Mouse (Mus musculus) forebrain, postnatal 0 days (tissue): ENCODE measurements around the gene As3mt. TPM values are rescaled to one million over a fixed set of nuclear protein-coding genes. Genes with fewer than 3 reads are reported as not detected.

Source experiments
- ATAC-seq: fragments of 200-750 bp; cut with Nextera tagmentation; 2 replicates; pipeline ENCODE4 v1.8.0; 2017; ENCODE audit warnings: mild to moderate bottlenecking, moderate library complexity
- DNase-seq: peaks from one replicate; pipeline ENCODE4 v3.0.0-alpha.2; 2015
- H3K27ac ChIP-seq: fragments of 300-500 bp; sonication (generic); 2 replicates; pipeline ENCODE4 v1.5.1; 2014; ENCODE audit warnings: low read depth, mild to moderate bottlenecking, antibody characterized with exemption, low read length, moderate library complexity, mixed read lengths
- H3K27me3 ChIP-seq: fragments of 300-500 bp; sonication (generic); 2 replicates; pipeline ENCODE4 v1.6.1; 2014; ENCODE audit warnings: mild to moderate bottlenecking, low read length, mixed read lengths; ENCODE audit not compliant: insufficient read depth
- H3K36me3 ChIP-seq: fragments of 300-500 bp; sonication (generic); 2 replicates; pipeline ENCODE4 v1.6.1; 2014; ENCODE audit warnings: mild to moderate bottlenecking, moderate library complexity; ENCODE audit not compliant: insufficient read depth
- H3K4me1 ChIP-seq: fragments of 300-500 bp; sonication (generic); 2 replicates; pipeline ENCODE4 v1.6.1; 2014; ENCODE audit warnings: antibody characterized with exemption; ENCODE audit not compliant: insufficient read depth
- H3K4me2 ChIP-seq: fragments of 300-500 bp; sonication (generic); 2 replicates; pipeline ENCODE4 v1.6.1; 2014; ENCODE audit warnings: low read depth, mild to moderate bottlenecking, moderate library complexity
- H3K4me3 ChIP-seq: fragments of 300-500 bp; sonication (generic); 2 replicates; pipeline ENCODE4 v1.5.1; 2014; ENCODE audit warnings: low read depth, low read length, mixed read lengths
- H3K9ac ChIP-seq: fragments of 300-500 bp; sonication (generic); 2 replicates; pipeline ENCODE4 v1.6.1; 2014; ENCODE audit warnings: mild to moderate bottlenecking
- H3K9me3 ChIP-seq: fragments of 300-500 bp; sonication (generic); 2 replicates; pipeline ENCODE4 v1.6.1; 2016; ENCODE audit warnings: low read length
- CTCF ChIP-seq: sonication (generic); IDR thresholded peaks from 2 replicates; pipeline ENCODE4 v1.5.1; 2016; ENCODE audit warnings: antibody characterized with exemption, control low read depth, low read depth
- WGBS: fragments of 180-500 bp; shearing (Covaris S2); extraction: QIAGEN DNeasy Blood & Tissue Kit; methylation state at CpG from one replicate; pipeline ENCODE4 v1.1.7; 2014; 5-methylcytosine and 5-hydroxymethylcytosine counted together
- polyA plus RNA-seq: library from polyadenylated mRNA; unstranded; fragments of >200 nt; fragmentation: Nextera tagmentation; extraction: Ambion mirVana; gene quantifications from 2 replicates; pipeline ENCODE4 v1.2.1, GENCODE M21; 2015
- total RNA-seq: library from RNA; depleted of rRNA; stranded (reverse); fragments of >200 nt; gene quantifications from 2 replicates; pipeline ENCODE4 v1.2.3, GENCODE M21; 2014

As3mt gene
- total and polyA plus RNA-seq, 2 experiments from 2014 or later = 17.4 to 18.4 TPM

DNA sequence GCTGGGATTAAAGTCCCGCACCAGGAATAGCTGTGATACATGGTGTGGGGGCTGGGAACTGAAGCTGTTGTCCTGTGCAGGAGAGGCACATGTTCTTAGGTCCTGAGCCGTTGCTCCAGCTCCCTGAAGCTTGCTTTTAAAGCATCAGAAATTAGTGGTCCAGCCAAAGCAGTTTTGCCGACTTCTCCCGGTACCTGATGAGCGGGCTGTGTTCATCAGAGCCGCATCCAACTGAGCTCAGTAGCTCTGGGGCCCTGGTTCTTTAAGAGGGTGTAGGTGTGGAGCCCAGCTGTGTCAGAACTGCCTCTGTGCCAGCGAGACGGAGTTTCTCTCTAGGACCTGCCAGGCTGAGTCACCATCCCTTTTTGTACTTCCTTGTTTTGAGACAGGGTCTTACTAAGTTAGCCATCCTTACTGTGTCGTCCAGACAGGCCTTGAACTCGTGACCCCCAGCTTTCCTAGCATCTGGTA lies 8.2 kb upstream of the As3mt start:
- WGBS = 83% methylated on average over 10 of the region's 10 CpGs
- Histone ChIP-seq H3K4me1 (no peaks in the 10 kb centered on the region), H3K9me3 (no peaks in the 10 kb centered on the region), H3K4me3 (no peak overlapping the region), H3K9ac (no peak overlapping the region), H3K27me3 (no peaks in the 10 kb centered on the region), H3K27ac (no peak overlapping the region), H3K4me2 (no peak overlapping the region), H3K36me3 (peaks cover 12% of the 10 kb centered on the region)
- ATAC-seq = no peak
- DNase-seq = no peak
- no peak for TF ChIP-seq CTCF

DNA sequence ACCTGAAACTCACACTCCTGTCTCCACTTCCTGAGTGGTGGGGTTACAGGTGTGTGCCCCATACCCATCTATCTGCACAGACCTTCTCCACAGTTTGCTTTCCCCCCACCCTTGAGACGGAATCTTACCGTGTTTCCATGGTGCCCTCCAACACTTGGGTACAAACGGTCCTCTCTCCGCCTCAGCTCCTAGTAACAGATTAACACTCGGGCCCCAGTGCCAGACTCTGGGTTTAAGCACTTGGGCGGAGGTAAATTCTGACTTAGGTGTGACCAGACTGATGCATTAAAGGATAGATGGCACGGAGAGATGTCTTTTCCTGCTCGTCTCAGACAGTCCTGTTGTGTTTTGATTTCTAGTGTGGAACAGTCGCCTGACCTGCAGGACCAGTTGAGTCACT lies 6.1 kb upstream of the As3mt start:
- ATAC-seq (no peak), DNase-seq (no peak)
- Histone ChIP-seq H3K27me3 (no peaks in the 10 kb centered on the region), H3K4me1 (no peaks in the 10 kb centered on the region), H3K36me3 (peaks cover 11% of the 10 kb centered on the region), H3K9me3 (no peaks in the 10 kb centered on the region), H3K27ac (no peak overlapping the region), H3K9ac (no peak overlapping the region), H3K4me2 (no peak overlapping the region), H3K4me3 (no peak overlapping the region)
- no peak for TF ChIP-seq CTCF
- 92% methylated on average over 9 of the region's 9 CpGs for WGBS

DNA sequence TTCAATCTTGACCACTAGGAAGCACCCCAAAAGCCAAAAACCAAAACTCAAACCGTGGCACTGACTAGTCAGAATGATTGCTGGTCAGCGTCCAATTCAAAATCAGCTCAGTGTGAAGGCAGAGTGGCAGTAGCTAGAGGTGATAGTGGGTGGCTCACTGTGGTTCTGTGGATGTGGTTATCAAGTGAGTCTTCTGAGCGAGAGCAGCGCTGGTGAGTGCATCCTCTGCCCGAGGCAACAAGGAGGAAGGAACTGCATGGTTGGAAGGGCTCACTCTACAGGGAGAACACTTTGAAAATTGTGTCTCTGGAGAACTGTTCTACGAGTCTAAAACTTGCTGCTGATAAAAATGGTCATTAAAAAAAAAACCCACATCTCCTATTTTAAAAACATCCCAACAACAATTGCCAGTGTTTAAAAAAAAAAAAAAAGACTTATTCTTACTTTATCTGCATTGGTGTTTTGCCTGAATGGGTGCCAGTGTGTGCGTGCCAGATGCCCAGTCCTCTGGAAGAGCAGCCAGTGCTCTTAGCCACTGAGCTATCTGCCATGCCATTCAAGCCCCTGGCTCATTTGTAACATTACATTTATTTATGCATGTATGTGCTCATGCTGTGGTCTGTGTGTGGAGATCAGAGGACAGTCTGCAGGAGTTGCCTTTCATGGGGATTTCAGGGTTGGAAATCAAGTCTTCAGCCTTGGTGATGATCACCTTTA lies 1.3 kb upstream of the As3mt start:
- Histone ChIP-seq H3K9ac (no peak overlapping the region), H3K27ac (no peak overlapping the region), H3K36me3 (peaks cover 6% of the 10 kb centered on the region; the same call in 1 of the 2 replicates), H3K9me3 (no peaks in the 10 kb centered on the region), H3K27me3 (no peaks in the 10 kb centered on the region), H3K4me2 (no peak overlapping the region), H3K4me1 (no peaks in the 10 kb centered on the region), H3K4me3 (no peak overlapping the region)
- no peak for ATAC-seq
- no peak for TF ChIP-seq CTCF
- 67% methylated on average over 7 of the region's 7 CpGs for WGBS
- no peak for DNase-seq

DNA sequence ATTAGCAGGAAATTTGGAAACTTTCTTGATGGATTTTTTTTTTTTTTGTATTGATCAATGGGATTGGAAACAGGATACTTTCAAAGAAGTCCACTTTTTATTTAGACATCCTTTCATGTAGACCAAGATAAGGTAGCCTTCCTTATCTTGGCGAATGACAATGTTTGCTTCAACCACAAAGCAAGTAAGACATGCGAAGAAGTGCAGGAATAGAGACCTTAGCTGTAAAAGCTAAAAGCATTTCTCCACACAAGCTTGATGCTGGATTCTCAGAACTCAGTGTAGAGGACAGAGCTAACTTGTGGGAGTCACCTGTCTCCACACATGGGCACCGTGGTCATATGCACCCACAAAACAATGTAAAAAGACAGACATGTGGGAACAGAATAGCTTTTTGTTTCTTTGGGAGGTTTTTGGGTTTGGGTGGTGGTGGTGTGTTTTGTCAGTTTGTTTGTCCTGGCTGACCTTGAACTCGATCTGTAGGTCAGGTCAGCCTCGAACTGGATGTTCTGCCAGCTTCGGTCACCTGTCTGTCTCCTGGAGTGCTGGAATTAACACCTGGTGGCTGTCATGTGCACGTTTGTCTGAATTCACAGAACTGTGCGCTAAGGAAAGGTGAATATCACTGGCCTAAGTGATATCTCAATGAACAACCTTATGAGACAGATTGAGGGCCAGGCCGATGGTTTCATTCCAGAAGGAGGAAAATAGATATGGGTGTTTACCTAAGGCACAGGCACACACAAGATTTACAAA lies 540 bp upstream of the As3mt start:
- H3K4me3 ChIP-seq = 0 out of 2 replicates have a peak overlapping the region, but pooled peaks have one; percentile 34
- H3K9me3 ChIP-seq = no peaks in the 10 kb centered on the region
- H3K36me3 ChIP-seq = no peaks in the 10 kb centered on the region
- 82% methylated on average over 9 of the region's 9 CpGs for WGBS
- H3K27me3 ChIP-seq = no peaks in the 10 kb centered on the region
- DNase-seq (no peak), ATAC-seq (no peak)
- H3K27ac ChIP-seq = no peak overlapping the region
- H3K4me1 ChIP-seq = no peaks in the 10 kb centered on the region
- H3K9ac ChIP-seq = no peak overlapping the region
- TF ChIP-seq CTCF = no peak
- H3K4me2 ChIP-seq = 0 out of 2 replicates have a peak overlapping the region, but pooled peaks have one; percentile 54

DNA sequence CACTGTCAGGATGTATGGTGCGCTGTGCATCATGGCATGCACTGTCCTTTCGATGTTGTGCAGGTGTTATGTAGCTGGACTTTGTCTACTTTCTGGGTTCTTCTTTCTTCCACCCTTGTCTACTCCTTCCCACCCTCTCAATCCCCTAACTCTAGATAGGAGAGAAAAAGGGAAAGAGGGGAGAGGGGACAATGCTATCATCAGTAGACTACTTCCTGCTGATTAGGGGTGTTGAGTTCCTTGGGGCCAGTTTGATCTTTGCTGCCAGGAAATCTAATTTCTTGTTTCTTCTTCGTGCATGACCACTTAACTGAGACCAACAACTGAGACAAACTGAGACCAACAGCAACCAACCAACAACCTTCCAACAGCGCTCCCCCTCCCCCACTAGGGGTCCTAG lies 3.4 kb downstream of the As3mt start:
- H3K4me2 ChIP-seq = no peak overlapping the region
- H3K4me1 ChIP-seq = no peaks in the 10 kb centered on the region
- no peak overlapping the region for H3K9ac ChIP-seq
- 95% methylated on average over 4 of the region's 4 CpGs for WGBS
- no peaks in the 10 kb centered on the region for H3K36me3 ChIP-seq
- no peaks in the 10 kb centered on the region for H3K9me3 ChIP-seq
- H3K27ac ChIP-seq = no peak overlapping the region
- ATAC-seq = no peak
- no peak for DNase-seq
- no peaks in the 10 kb centered on the region for H3K27me3 ChIP-seq
- TF ChIP-seq CTCF = no peak
- H3K4me3 ChIP-seq = no peak overlapping the region

DNA sequence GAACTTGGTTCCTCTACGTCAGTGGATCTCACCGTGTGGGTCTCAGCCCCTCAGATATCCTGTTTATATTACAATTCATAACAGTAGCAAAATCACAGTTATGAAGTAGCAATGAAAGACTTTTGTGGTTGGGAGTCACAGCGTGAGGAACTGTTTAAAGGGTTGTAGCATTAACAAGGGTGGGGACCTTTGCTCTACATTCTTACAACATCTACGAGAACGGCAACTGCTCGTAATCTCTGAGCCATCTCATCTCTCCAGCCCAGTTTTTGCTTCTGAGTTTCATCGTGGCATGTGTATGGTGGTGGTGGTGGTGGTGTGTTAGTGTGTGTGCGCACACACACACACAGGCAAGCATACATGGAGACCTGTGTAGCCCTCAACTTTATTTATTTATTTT lies 7.0 kb downstream of the As3mt start:
- Histone ChIP-seq H3K4me3 (no peak overlapping the region), H3K36me3 (no peaks in the 10 kb centered on the region), H3K27ac (no peak overlapping the region), H3K9me3 (no peaks in the 10 kb centered on the region), H3K4me2 (no peak overlapping the region), H3K9ac (no peak overlapping the region), H3K27me3 (no peaks in the 10 kb centered on the region), H3K4me1 (no peaks in the 10 kb centered on the region)
- 94% methylated on average over 8 of the region's 8 CpGs for WGBS
- TF ChIP-seq CTCF = no peak
- DNase-seq = no peak
- ATAC-seq = no peak

DNA sequence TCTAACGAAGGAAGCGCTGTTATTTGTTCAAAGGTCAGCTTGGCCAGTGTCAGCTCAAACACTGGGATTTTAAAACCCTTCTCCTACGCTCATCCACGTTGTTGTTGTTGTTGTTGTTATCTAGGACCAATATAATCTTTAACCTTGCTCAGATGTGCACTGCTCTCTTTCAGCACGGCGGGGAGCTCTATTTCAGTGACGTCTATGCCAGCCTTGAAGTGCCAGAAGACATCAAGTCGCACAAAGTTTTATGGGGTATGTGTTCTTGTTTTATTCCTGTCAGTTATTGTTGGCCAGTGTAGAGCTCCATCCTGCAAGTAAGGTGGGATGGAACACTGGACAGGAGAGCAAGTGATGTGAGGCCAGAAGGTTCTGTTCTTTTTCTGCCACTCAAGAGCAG lies 7.8 kb downstream of the As3mt start:
- no peaks in the 10 kb centered on the region for H3K4me1 ChIP-seq
- no peak overlapping the region for H3K27ac ChIP-seq
- WGBS = 91% methylated on average over 8 of the region's 8 CpGs
- H3K9me3 ChIP-seq = no peaks in the 10 kb centered on the region
- H3K4me2 ChIP-seq = no peak overlapping the region
- H3K27me3 ChIP-seq = no peaks in the 10 kb centered on the region
- TF ChIP-seq CTCF = no peak
- H3K4me3 ChIP-seq = no peak overlapping the region
- H3K36me3 ChIP-seq = no peaks in the 10 kb centered on the region
- H3K9ac ChIP-seq = no peak overlapping the region
- DNase-seq (no peak), ATAC-seq (no peak)
